Mouse (Mus musculus) stomach, embryonic 16.5 days (tissue): ENCODE data around the gene Cd2bp2. TPM values are rescaled to one million over a fixed set of nuclear protein-coding genes. Genes with fewer than 3 reads are reported as not detected.

Source experiments
- ATAC-seq: fragments of 200-750 bp; cut with Nextera tagmentation; 2 replicates; pipeline ENCODE4 v1.8.0; 2017; ENCODE audit warnings: moderate number of reproducible peaks, moderate TSS enrichment; ENCODE audit not compliant: insufficient read depth, low FRiP score
- H3K27ac ChIP-seq: fragments of 300-500 bp; sonication (generic); 2 replicates; pipeline ENCODE4 v1.5.1; 2014; ENCODE audit warnings: low read length
- H3K27me3 ChIP-seq: fragments of 300-500 bp; sonication (generic); 2 replicates; pipeline ENCODE4 v1.6.1; 2014; ENCODE audit warnings: low read length, control low read depth, mixed read lengths; ENCODE audit not compliant: control insufficient read depth, insufficient read depth
- H3K36me3 ChIP-seq: fragments of 300-500 bp; sonication (generic); 2 replicates; pipeline ENCODE4 v1.6.1; 2014; ENCODE audit warnings: low read length; ENCODE audit not compliant: control insufficient read depth, insufficient read depth
- H3K4me1 ChIP-seq: fragments of 300-500 bp; sonication (generic); 2 replicates; pipeline ENCODE4 v1.6.1; 2014; ENCODE audit warnings: low read length, control low read depth, mixed read lengths; ENCODE audit not compliant: control insufficient read depth, insufficient read depth
- H3K4me2 ChIP-seq: fragments of 300-500 bp; sonication (generic); 2 replicates; pipeline ENCODE4 v1.6.1; 2014; ENCODE audit warnings: low read depth, low read length, mixed read lengths
- H3K4me3 ChIP-seq: fragments of 300-500 bp; sonication (generic); replicated peaks from 2 replicates; pipeline ENCODE4 v1.5.1; 2014; ENCODE audit warnings: mild to moderate bottlenecking, low read length
- H3K9ac ChIP-seq: fragments of 300-500 bp; sonication (generic); 2 replicates; pipeline ENCODE4 v1.6.1; 2014; ENCODE audit warnings: low read length
- H3K9me3 ChIP-seq: fragments of 300-500 bp; sonication (generic); replicated peaks from 2 replicates; pipeline ENCODE4 v1.6.1; 2016; ENCODE audit warnings: low read length, control low read depth; ENCODE audit not compliant: control insufficient read depth
- WGBS: fragments of 180-500 bp; shearing (Covaris S2); extraction: QIAGEN DNeasy Blood & Tissue Kit; methylation state at CpG from one replicate; pipeline ENCODE4 v1.1.7; 2014; 5-methylcytosine and 5-hydroxymethylcytosine counted together
- polyA plus RNA-seq: library from polyadenylated mRNA; unstranded; fragments of >200 nt; fragmentation: Nextera tagmentation; extraction: Ambion mirVana; gene quantifications from 2 replicates; pipeline ENCODE4 v1.2.1, GENCODE M21; 2015

The Cd2bp2 gene
- polyA plus RNA-seq = 43.7 and 47.7 TPM in 2 replicates

GRCm38 (mm10) chr7:127195544-127196295 lies at the start of gene Cd2bp2:
Cd2bp2 (minus strand) TSS chr7:127196050.
- Histone ChIP-seq H3K27ac (peak within 1 kb of the TSS; percentile 93), H3K9ac (peak within 1 kb of the TSS; percentile 86), H3K4me3 (peak within 1 kb of the TSS; percentile 91), H3K9me3 (no peaks in the 10 kb centered on the region), H3K36me3 (peaks cover 28% of the 10 kb centered on the region), H3K27me3 (no peaks in the 10 kb centered on the region), H3K4me2 (peak within 1 kb of the TSS; percentile 93), H3K4me1 (peaks cover 23% of the 10 kb centered on the region)
- ATAC-seq = peak; percentile 96
- under 1% methylated on average over 51 of the region's 51 CpGs for WGBS

DNA sequence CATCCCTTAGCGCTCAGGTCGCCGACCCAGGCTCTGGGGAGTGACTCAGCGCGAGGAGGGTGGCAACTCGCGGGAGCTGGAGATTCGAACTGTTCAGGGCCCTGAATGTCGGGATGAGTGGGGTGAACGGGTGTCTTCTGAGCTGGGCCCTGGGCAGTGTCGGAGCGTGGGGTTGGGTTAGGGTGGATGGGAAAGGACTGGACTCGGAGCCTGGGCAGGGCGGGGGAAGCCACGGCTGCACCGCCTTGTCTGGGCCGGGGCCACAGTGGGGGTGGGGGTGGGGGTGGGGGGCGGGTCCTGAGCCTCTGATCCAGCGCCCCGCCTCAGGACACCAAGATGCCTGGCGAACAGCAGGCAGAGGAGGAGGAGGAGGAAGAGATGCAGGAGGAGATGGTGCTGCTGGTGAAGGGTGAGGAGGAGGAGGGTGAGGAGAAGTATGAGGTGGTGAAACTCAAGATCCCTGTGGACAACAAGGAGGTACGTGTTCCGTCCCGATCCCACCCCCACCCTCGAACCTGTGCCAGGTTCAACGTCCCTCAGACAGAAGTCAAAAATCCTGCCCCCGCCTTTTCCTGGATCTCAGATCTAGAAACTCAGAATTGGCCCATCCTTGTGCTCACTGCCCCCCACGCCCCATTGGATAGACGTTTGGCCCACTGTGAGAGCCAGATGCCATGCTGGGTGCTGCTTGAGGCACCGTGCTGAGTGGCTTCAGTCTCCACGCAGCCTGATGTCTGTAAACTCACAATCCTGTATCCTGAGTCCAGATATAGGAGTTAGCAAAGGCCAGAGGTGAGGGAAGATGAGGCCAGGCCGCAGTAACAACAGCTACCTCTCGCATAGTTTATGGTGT lies 49.0 kb upstream of the Cd2bp2 start:
- WGBS = 10% methylated on average over 30 of the region's 33 CpGs
- Histone ChIP-seq H3K4me1 (peaks cover 17% of the 10 kb centered on the region), H3K27ac (peak overlapping the region; percentile 96), H3K27me3 (no peaks in the 10 kb centered on the region), H3K4me3 (peak overlapping the region; percentile 77), H3K9me3 (no peaks in the 10 kb centered on the region), H3K36me3 (no peaks in the 10 kb centered on the region), H3K4me2 (peak overlapping the region; percentile 82), H3K9ac (peak overlapping the region; percentile 94)
- peak; percentile 86 for ATAC-seq

DNA sequence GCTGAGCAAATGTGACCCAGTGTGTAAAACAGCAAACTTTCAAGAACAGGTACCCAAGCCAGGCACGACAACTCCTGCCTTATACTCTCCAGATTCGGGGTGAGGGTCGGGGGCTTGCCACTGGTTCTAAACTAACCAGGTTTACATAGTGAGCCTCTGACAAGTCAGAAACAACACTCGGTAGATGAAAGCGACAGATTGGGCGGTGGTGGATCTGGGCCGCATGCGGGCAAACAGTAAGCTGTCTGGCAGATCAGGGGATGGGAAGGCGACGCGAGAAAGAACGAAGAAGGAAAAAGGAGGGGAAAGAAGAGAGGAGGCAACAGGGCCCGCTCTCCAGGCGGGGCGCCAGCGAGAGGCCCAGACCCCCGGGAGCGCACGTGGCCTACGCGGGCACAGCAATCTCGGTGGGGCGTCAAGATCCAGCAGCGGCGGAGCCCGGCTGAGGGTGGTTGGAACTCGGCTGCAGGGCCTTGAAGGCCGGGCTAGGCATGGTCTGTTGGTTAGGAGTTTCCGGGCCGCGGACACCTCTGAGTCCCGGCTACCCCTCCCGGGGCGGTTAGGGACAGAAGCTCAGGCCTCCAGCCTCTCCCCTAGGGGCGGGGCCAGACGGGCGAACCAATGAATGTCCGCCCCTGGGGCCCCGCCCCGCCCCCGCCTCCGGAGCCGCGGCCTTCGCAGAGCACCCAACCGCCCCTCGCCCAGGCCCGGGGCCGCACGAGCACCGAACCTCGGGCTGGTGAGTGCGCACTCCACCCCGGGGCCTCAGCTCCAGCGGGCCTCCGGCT lies 48.2 kb upstream of the Cd2bp2 start, which contains the start of gene Zfp771:
TSS of gene Zfp771 (plus strand) at position 405 of the 788 bp plus-strand sequence.
- H3K36me3 ChIP-seq = no peaks in the 10 kb centered on the region
- peak within 1 kb of the TSS; percentile 82 for H3K4me2 ChIP-seq
- H3K4me3 ChIP-seq = peak within 1 kb of the TSS; percentile 77
- H3K27ac ChIP-seq = peak within 1 kb of the TSS; percentile 96
- H3K9ac ChIP-seq = peak within 1 kb of the TSS; percentile 94
- ATAC-seq = peak; percentile 97
- H3K4me1 ChIP-seq = peaks cover 17% of the 10 kb centered on the region
- no peaks in the 10 kb centered on the region for H3K27me3 ChIP-seq
- WGBS = under 1% methylated on average over 56 of the region's 56 CpGs
- H3K9me3 ChIP-seq = no peaks in the 10 kb centered on the region

GRCm38 (mm10) chr7:127243361-127243867 lies 47.6 kb upstream of the Cd2bp2 start:
- Histone ChIP-seq H3K4me1 (peaks cover 17% of the 10 kb centered on the region), H3K4me2 (peak overlapping the region; percentile 82), H3K27me3 (no peaks in the 10 kb centered on the region), H3K9me3 (no peaks in the 10 kb centered on the region), H3K4me3 (peak overlapping the region; percentile 77), H3K9ac (peak overlapping the region; percentile 94), H3K36me3 (no peaks in the 10 kb centered on the region), H3K27ac (peak overlapping the region; percentile 96)
- ATAC-seq = no peak
- 32% methylated on average over 2 of the region's 2 CpGs for WGBS

GRCm38 (mm10) chr7:127234777-127235176 lies 38.9 kb upstream of the Cd2bp2 start:
- no peak overlapping the region for H3K4me2 ChIP-seq
- 98% methylated on average over 2 of the region's 2 CpGs for WGBS
- H3K36me3 ChIP-seq = peaks cover 21% of the 10 kb centered on the region

GRCm38 (mm10) chr7:127233765-127234164 lies 37.9 kb upstream of the Cd2bp2 start:
- Histone ChIP-seq H3K4me1 (peaks cover 17% of the 10 kb centered on the region), H3K27me3 (no peaks in the 10 kb centered on the region), H3K4me2 (peak overlapping the region; percentile 66), H3K27ac (peak overlapping the region; percentile 96), H3K36me3 (peaks cover 21% of the 10 kb centered on the region), H3K4me3 (peak overlapping the region; percentile 89), H3K9me3 (no peaks in the 10 kb centered on the region), H3K9ac (peak overlapping the region; percentile 94)
- ATAC-seq = no peak
- 2% methylated on average over 9 of the region's 9 CpGs for WGBS

More at GRCm38 (mm10) chr7:127234777-127235176, 38.9 kb upstream of the Cd2bp2 start:
- Histone ChIP-seq H3K27ac (no peak overlapping the region), H3K9ac (no peak overlapping the region), H3K4me1 (peaks cover 17% of the 10 kb centered on the region), H3K27me3 (no peaks in the 10 kb centered on the region), H3K4me3 (no peak overlapping the region), H3K9me3 (no peaks in the 10 kb centered on the region)
- ATAC-seq = no peak

GRCm38 (mm10) chr7:127233368-127233749 lies 37.5 kb upstream of the Cd2bp2 start:
- Histone ChIP-seq H3K27me3 (no peaks in the 10 kb centered on the region), H3K36me3 (peaks cover 21% of the 10 kb centered on the region), H3K4me2 (peak overlapping the region; percentile 66), H3K9ac (peak overlapping the region; percentile 94), H3K4me3 (peak overlapping the region; percentile 89), H3K27ac (peak overlapping the region; percentile 96), H3K9me3 (no peaks in the 10 kb centered on the region), H3K4me1 (peaks cover 17% of the 10 kb centered on the region)
- WGBS = 0% methylated on average over 27 of the region's 27 CpGs
- peak; percentile 22 for ATAC-seq

GRCm38 (mm10) chr7:127232622-127233367 lies 36.9 kb upstream of the Cd2bp2 start, which contains the start of the genes Zfp553 and Sept1:
Zfp553 (plus strand) TSS chr7:127233061.
Sept1 (minus strand) TSS chr7:127233130.
- H3K27me3 ChIP-seq = no peaks in the 10 kb centered on the region
- H3K4me1 ChIP-seq = peaks cover 17% of the 10 kb centered on the region
- peak within 1 kb of the TSS; percentile 89 for H3K4me3 ChIP-seq
- H3K36me3 ChIP-seq = peaks cover 21% of the 10 kb centered on the region
- H3K4me2 ChIP-seq = peak within 1 kb of the TSS; percentile 75
- peak; percentile 93 for ATAC-seq
- H3K9ac ChIP-seq = peak within 1 kb of the TSS; percentile 94
- H3K27ac ChIP-seq = peak within 1 kb of the TSS; percentile 96
- no peaks in the 10 kb centered on the region for H3K9me3 ChIP-seq
- WGBS = under 1% methylated on average over 64 of the region's 64 CpGs
